In genomic region chr12:105009370-105010212, GRCm38 (mm10) we compare ENCODE assay signal across 8 mouse cellular contexts. TPM values are rescaled to one million over a fixed set of nuclear protein-coding genes. Genes with fewer than 3 reads are reported as not detected.
A peak's percentile ranks its signal among the peaks of the same experiment; 100 is the strongest.
DNase-seq lines count a peak whose midpoint lies in the region; ATAC-seq and TF ChIP-seq lines count a peak whose summit lies in the region.

Gene Syne3, minus strand, starts transcription at chr12:105009809.

- peaks cover 3% of the 10 kb centered on the region for H3K4me1 ChIP-seq in cortical plate, adult 2 months (ENCODE audit: control insufficient read depth, insufficient read depth, low read length)
- H3K4me1 ChIP-seq in intestine, embryonic 14.5 days (replicated peaks; ENCODE audit: control insufficient read depth, insufficient read depth, low read length) = peaks cover 22% of the 10 kb centered on the region

- H3K9ac ChIP-seq in intestine, embryonic 14.5 days (ENCODE audit: low read length) = peak within 1 kb of the TSS; percentile 35

- peak within 1 kb of the TSS; percentile 96 for H3K4me2 ChIP-seq in intestine, embryonic 14.5 days (ENCODE audit: low read length)

- ATAC-seq in intestine, embryonic 14.5 days (replicated peaks; ENCODE audit: low FRiP score, low TSS enrichment, low read depth) = peak; percentile 74
- peak; percentile 15 for ATAC-seq in monocyte, adult 5-6 weeks (replicated peaks; ENCODE audit: insufficient number of reproducible peaks, low FRiP score, low TSS enrichment, poor library complexity, severe bottlenecking)

- no peak within 1 kb of the TSS for H3K27ac ChIP-seq in cortical plate, adult 2 months (ENCODE audit: insufficient read depth, low read length)
- no peak within 1 kb of the TSS for H3K27ac ChIP-seq in intestine, embryonic 14.5 days (ENCODE audit: low read depth)

- peak within 1 kb of the TSS; percentile 55 for H3K4me3 ChIP-seq in cortical plate, adult 2 months (ENCODE audit: insufficient read depth, low read length)
- peak within 1 kb of the TSS; percentile 59 for H3K4me3 ChIP-seq in intestine, embryonic 14.5 days (ENCODE audit: low read depth, low read length)

- under 1% methylated on average over 64 of the region's 66 CpGs for WGBS in intestine, embryonic 14.5 days

- no peak for TF ChIP-seq CTCF in cortical plate, adult 2 months (IDR thresholded peaks at IDR 0.05; ENCODE audit: extremely low read depth, insufficient read depth, low read length)

- no peaks in the 10 kb centered on the region for H3K36me3 ChIP-seq in intestine, embryonic 14.5 days (ENCODE audit: control insufficient read depth, insufficient read depth, low read length)

- no peak for TF ChIP-seq POLR2A in cortical plate, adult 2 months (IDR thresholded peaks at IDR 0.05; ENCODE audit: extremely low read depth, insufficient read depth, low read length)

- peak; percentile 42 to 55 for DNase-seq in cerebellum, postnatal 10 days
- DNase-seq in cerebellum, adult 8-10 months = no peak
- peak; percentile 69 to 77 for DNase-seq in gastrocnemius, postnatal 4 days (ENCODE audit: low spot score in 2 of 2)
- peak; percentile 82 for DNase-seq in intestine, embryonic 14.5 days (ENCODE audit: low spot score)
- peak; percentile 90 for DNase-seq in liver
- DNase-seq in spleen, postnatal 36 days (ENCODE audit: low spot score in 2 of 2) = peak; percentile 81 to 84

- H3K9me3 ChIP-seq in intestine, embryonic 14.5 days (ENCODE audit: control insufficient read depth, low read length) = no peaks in the 10 kb centered on the region

- peaks cover 28% of the 10 kb centered on the region for H3K27me3 ChIP-seq in intestine, embryonic 14.5 days (replicated peaks; ENCODE audit: control insufficient read depth, insufficient read depth, low read length)

RNA-seq across cellular contexts. Expression of gene Syne3, which starts in this region (rescaled TPM):
- 0.68 and 0.90 TPM in 2 replicates for polyA plus RNA-seq in cortical plate, adult 2 months (2012; rRNA removed)
- total RNA-seq in gastrocnemius, postnatal 4 days (2021) = 10 to 100 TPM; 17.7 to 19.2 TPM
- 0.08 and 0.31 TPM in 2 replicates for polyA plus RNA-seq in intestine, embryonic 14.5 days (2014; fragmentation: Nextera tagmentation; extraction: Ambion mirVana)
- total RNA-seq in monocyte, adult 5-6 weeks (2017) = 44.7 to 96.7 TPM (median 53.9 TPM) in 3 replicates

Comparison
In these comparisons a context has a peak if more than half of its experiments do, and no peak if none do; other contexts are left out.
1. Peak in DNase-seq, ATAC-seq, H3K4me3 ChIP-seq, H3K9ac ChIP-seq and H3K4me2 ChIP-seq in intestine, embryonic 14.5 days; RNA of the gene not detected or under 1 TPM.